Mouse (Mus musculus): ENCODE measurements at regions not wholly inside any gene's neighbourhood (a gene's known extent, or its start where the extent isn't known, plus 50 kb on each side); places are given as distances from the start of the nearest gene placed in this dataset.
A peak's percentile ranks its signal among the peaks of the same experiment; 100 is the strongest.

GRCm38 (mm10) chr6:62795596-62795995 is 460.1 kb upstream of the Grid2 start:
- peak; percentile 1 for DNase-seq (ENCODE audit: low read depth, low spot score)

Data from mesoderm, embryonic 11.5 days (tissue).